Mouse (Mus musculus): ENCODE data around the gene Pramel7.
A peak's percentile ranks its signal among the peaks of the same experiment; 100 is the strongest.

Pramel7 gene

GRCm38 (mm10) chr2:87515046-87515445 lies 18.2 kb upstream of the Pramel7 start:
- Histone ChIP-seq H3K4me3 (replicated peaks; ENCODE audit: low read length) (no peak overlapping the region), H3K36me3 (ENCODE audit: insufficient read depth, low read length) (no peaks in the 10 kb centered on the region), H3K4me1 (replicated peaks; ENCODE audit: low read depth, low read length) (peaks cover 16% of the 10 kb centered on the region; the same call in 1 of the 2 replicates), H3K9me3 (ENCODE audit: low read length) (peaks cover 6% of the 10 kb centered on the region), H3K27me3 (ENCODE audit: insufficient read depth, low read length) (no peaks in the 10 kb centered on the region)
- TF ChIP-seq NANOG (IDR thresholded peaks at IDR 0.05; ENCODE audit: borderline replicate concordance, low read length), result no peak
- no peak for TF ChIP-seq CTCF (conservative IDR thresholded peaks at IDR 0.05; ENCODE audit: low read length)
- TF ChIP-seq POU5F1 (IDR thresholded peaks at IDR 0.05; ENCODE audit: borderline replicate concordance, low read length), result no peak

- TF ChIP-seq NANOG (IDR thresholded peaks at IDR 0.05; ENCODE audit: borderline replicate concordance, low read length) (no peak), CTCF (conservative IDR thresholded peaks at IDR 0.05; ENCODE audit: low read length) (no peak), POU5F1 (IDR thresholded peaks at IDR 0.05; ENCODE audit: borderline replicate concordance, low read length) (no peak)
- H3K36me3 ChIP-seq (ENCODE audit: insufficient read depth, low read length), result no peaks in the 10 kb centered on the region
- peaks cover 13% of the 10 kb centered on the region for H3K4me1 ChIP-seq (replicated peaks; ENCODE audit: low read depth, low read length)
These were observed 9.4 kb upstream of the Pramel7 start, which contains the start of gene Pramel6 for GRCm38 (mm10) chr2:87506265-87506664. Pramel6 (plus strand) TSS chr2:87506565.

GRCm38 (mm10) chr2:87482276-87482675 lies 14.6 kb downstream of the Pramel7 start:
- peaks cover 45% of the 10 kb centered on the region for H3K4me1 ChIP-seq (replicated peaks; ENCODE audit: low read depth, low read length)
- H3K27me3 ChIP-seq (ENCODE audit: insufficient read depth, low read length), result no peaks in the 10 kb centered on the region
- peaks cover 19% of the 10 kb centered on the region for H3K9me3 ChIP-seq (ENCODE audit: low read length)
- H3K36me3 ChIP-seq (ENCODE audit: insufficient read depth, low read length), result peaks cover 15% of the 10 kb centered on the region
- no peak overlapping the region for H3K4me3 ChIP-seq (replicated peaks; ENCODE audit: low read length)
- no peak for TF ChIP-seq NANOG (IDR thresholded peaks at IDR 0.05; ENCODE audit: borderline replicate concordance, low read length)
- TF ChIP-seq CTCF (conservative IDR thresholded peaks at IDR 0.05; ENCODE audit: low read length), result peak; percentile 13; the same call in 1 of the 2 replicates
- no peak for TF ChIP-seq POU5F1 (IDR thresholded peaks at IDR 0.05; ENCODE audit: borderline replicate concordance, low read length)

More at GRCm38 (mm10) chr2:87506265-87506664, 9.4 kb upstream of the Pramel7 start, which contains the start of gene Pramel6:
- Histone ChIP-seq H3K4me3 (replicated peaks; ENCODE audit: low read length) (no peak within 1 kb of the TSS), H3K27me3 (ENCODE audit: insufficient read depth, low read length) (no peaks in the 10 kb centered on the region), H3K9me3 (ENCODE audit: low read length) (no peaks in the 10 kb centered on the region)

GRCm38 (mm10) chr2:87481158-87481557 lies 15.7 kb downstream of the Pramel7 start:
- TF ChIP-seq POU5F1 (IDR thresholded peaks at IDR 0.05; ENCODE audit: borderline replicate concordance, low read length) (no peak), CTCF (conservative IDR thresholded peaks at IDR 0.05; ENCODE audit: low read length) (no peak), NANOG (IDR thresholded peaks at IDR 0.05; ENCODE audit: borderline replicate concordance, low read length) (no peak)

GRCm38 (mm10) chr2:87480207-87480606 lies 16.7 kb downstream of the Pramel7 start:
- Histone ChIP-seq H3K4me3 (replicated peaks; ENCODE audit: low read length) (no peak overlapping the region), H3K9me3 (ENCODE audit: low read length) (peaks cover 19% of the 10 kb centered on the region)
- TF ChIP-seq NANOG (IDR thresholded peaks at IDR 0.05; ENCODE audit: borderline replicate concordance, low read length) (no peak), CTCF (conservative IDR thresholded peaks at IDR 0.05; ENCODE audit: low read length) (peak; percentile 34)

More at GRCm38 (mm10) chr2:87481158-87481557, 15.7 kb downstream of the Pramel7 start:
- Histone ChIP-seq H3K4me1 (replicated peaks; ENCODE audit: low read depth, low read length) (peaks cover 38% of the 10 kb centered on the region), H3K9me3 (ENCODE audit: low read length) (peaks cover 19% of the 10 kb centered on the region), H3K27me3 (ENCODE audit: insufficient read depth, low read length) (no peaks in the 10 kb centered on the region), H3K4me3 (replicated peaks; ENCODE audit: low read length) (no peak overlapping the region), H3K36me3 (ENCODE audit: insufficient read depth, low read length) (peaks cover 15% of the 10 kb centered on the region)

GRCm38 (mm10) chr2:87461769-87462168 lies 35.1 kb downstream of the Pramel7 start:
- Histone ChIP-seq H3K4me3 (replicated peaks; ENCODE audit: low read length) (no peak overlapping the region), H3K36me3 (ENCODE audit: insufficient read depth, low read length) (no peaks in the 10 kb centered on the region), H3K4me1 (replicated peaks; ENCODE audit: low read depth, low read length) (no peaks in the 10 kb centered on the region), H3K27me3 (ENCODE audit: insufficient read depth, low read length) (no peaks in the 10 kb centered on the region), H3K9me3 (ENCODE audit: low read length) (no peaks in the 10 kb centered on the region)
- TF ChIP-seq CTCF (conservative IDR thresholded peaks at IDR 0.05; ENCODE audit: low read length), result no peak
- no peak for TF ChIP-seq POU5F1 (IDR thresholded peaks at IDR 0.05; ENCODE audit: borderline replicate concordance, low read length)
- TF ChIP-seq NANOG (IDR thresholded peaks at IDR 0.05; ENCODE audit: borderline replicate concordance, low read length), result no peak

More at GRCm38 (mm10) chr2:87480207-87480606, 16.7 kb downstream of the Pramel7 start:
- H3K36me3 ChIP-seq (ENCODE audit: insufficient read depth, low read length), result peaks cover 15% of the 10 kb centered on the region
- peaks cover 31% of the 10 kb centered on the region for H3K4me1 ChIP-seq (replicated peaks; ENCODE audit: low read depth, low read length)
- H3K27me3 ChIP-seq (ENCODE audit: insufficient read depth, low read length), result no peaks in the 10 kb centered on the region

- Histone ChIP-seq H3K4me1 (replicated peaks; ENCODE audit: low read depth, low read length) (no peaks in the 10 kb centered on the region), H3K27me3 (ENCODE audit: insufficient read depth, low read length) (no peaks in the 10 kb centered on the region), H3K9me3 (ENCODE audit: low read length) (no peaks in the 10 kb centered on the region), H3K4me3 (replicated peaks; ENCODE audit: low read length) (no peak within 1 kb of the TSS), H3K36me3 (ENCODE audit: insufficient read depth, low read length) (no peaks in the 10 kb centered on the region)
- TF ChIP-seq POU5F1 (IDR thresholded peaks at IDR 0.05; ENCODE audit: borderline replicate concordance, low read length) (no peak), NANOG (IDR thresholded peaks at IDR 0.05; ENCODE audit: borderline replicate concordance, low read length) (no peak), CTCF (conservative IDR thresholded peaks at IDR 0.05; ENCODE audit: low read length) (no peak)
These were observed 43.2 kb downstream of the Pramel7 start, which contains the start of gene Olfr1126 for GRCm38 (mm10) chr2:87453662-87454061. Olfr1126 (plus strand) TSS chr2:87453962.

All from E14TG2a.4 (cell line).